Mouse (Mus musculus) lung, postnatal 0 days (tissue): ENCODE measurements around the gene Themis2.

Source experiments
- CTCF ChIP-seq: IDR thresholded peaks from 2 replicates; pipeline ENCODE4 v1.5.1; 2016; ENCODE audit warnings: antibody characterized with exemption, mild to moderate bottlenecking
- EP300 ChIP-seq: IDR thresholded peaks from 2 replicates; pipeline ENCODE4 v1.6.1; 2016; ENCODE audit warnings: antibody characterized with exemption, mild to moderate bottlenecking, control low read depth

- TF ChIP-seq EP300 (no peak), CTCF (no peak)
Observed at GRCm38 (mm10) chr4:132734766-132735165, 61.4 kb downstream of the Themis2 start.
